ENCODE assay signal across 21 mouse cellular contexts in the genomic region with DNA sequence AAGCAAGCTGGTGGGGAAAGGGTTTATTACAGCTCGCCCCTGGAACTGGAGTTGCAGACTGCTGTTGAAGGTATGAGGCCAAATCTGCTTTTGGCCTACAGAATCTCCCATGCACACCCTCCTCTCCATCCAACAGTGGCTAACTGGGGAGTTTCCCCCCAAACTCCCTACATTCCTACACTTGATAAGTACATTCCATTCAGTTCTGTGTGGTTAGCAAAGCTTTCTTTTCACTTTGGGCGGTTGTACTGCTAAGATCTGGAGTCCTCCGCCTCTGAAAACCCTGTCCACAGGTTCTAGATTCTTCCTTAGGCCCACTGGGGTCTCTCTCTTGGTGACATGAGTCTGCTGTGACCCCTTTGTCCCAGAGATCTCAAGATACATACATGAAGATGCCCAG. TPM values are rescaled to one million over a fixed set of nuclear protein-coding genes. Genes with fewer than 3 reads are reported as not detected.
DNase-seq lines count a peak whose midpoint lies in the region; ATAC-seq and TF ChIP-seq lines count a peak whose summit lies in the region.
"Had no signal": no experiment of that assay in that cellular context is flagged by ENCODE, and none has a peak within 500 bp of the region (broad histone marks: within the 10 kb centered on the region; RNA-seq: fewer than 3 reads in every experiment).

No protein-coding gene starts in this region.

- H3K4me2 ChIP-seq in liver, postnatal 0 days (ENCODE audit: low read depth, low read length) = no peak overlapping the region
- no peak overlapping the region for H3K4me2 ChIP-seq in heart, embryonic 15.5 days
- H3K4me2 ChIP-seq in forebrain, embryonic 12.5 days = no peak overlapping the region
- H3K4me2 ChIP-seq: limb, embryonic 15.5 days; midbrain, embryonic 13.5 days; neural tube, embryonic 13.5 days had no signal

- CTCF ChIA-PET in Patski (lab: Charles Lee) = interaction anchor here (1.1 to 1.9 kb wide), 7 partner anchors 10 to 190 kb away, joined by 3 to 10 read pairs (median 5); no protein-coding TSS in a partner anchor

- no peaks in the 10 kb centered on the region for H3K79me2 ChIP-seq in heart, adult 2 months (replicated peaks; ENCODE audit: control insufficient read depth, insufficient read depth, low read length)
- no peaks in the 10 kb centered on the region for H3K79me2 ChIP-seq in liver, adult 2 months (ENCODE audit: control insufficient read depth, insufficient read depth, low read length)

- POLR2A ChIA-PET in Patski (lab: Charles Lee) = no interaction called here

- WGBS in heart, adult 2 months = 80% methylated on average over 3 of the region's 3 CpGs
- WGBS in liver, adult 2 months = 89% methylated on average over 3 of the region's 3 CpGs
- 77% methylated on average over 3 of the region's 3 CpGs for WGBS in liver, postnatal 0 days (ENCODE audit: insufficient replicate concordance)
- WGBS in heart, embryonic 15.5 days = 58% methylated on average over 3 of the region's 3 CpGs
- 90% methylated on average over 3 of the region's 3 CpGs for WGBS in forebrain, embryonic 12.5 days

- intact Hi-C loops in heart, adult 2 months (cut with DNase I) = loop anchor here (2.0 to 5.0 kb wide), 2 partner anchors 123 to 196 kb away; no protein-coding TSS in a partner anchor

- TF ChIP-seq CTCF in heart, adult 2 months (IDR thresholded peaks at IDR 0.05) = no peak
- no peak for TF ChIP-seq CTCF in liver, adult 2 months (IDR thresholded peaks at IDR 0.05; ENCODE audit: low read depth, low read length)
- TF ChIP-seq CTCF in liver, postnatal 0 days (IDR thresholded peaks at IDR 0.05; ENCODE audit: low read depth) = no peak
- TF ChIP-seq CTCF in Patski (IDR thresholded peaks at IDR 0.05) = no peak

- peak overlapping the region; percentile 23 for H3K27ac ChIP-seq in heart, adult 2 months
- H3K27ac ChIP-seq in liver, adult 2 months (replicated peaks; ENCODE audit: insufficient read depth, low read depth, low read length) = no peak overlapping the region
- H3K27ac ChIP-seq in liver, postnatal 0 days (ENCODE audit: low read depth) = no peak overlapping the region
- peak overlapping the region; percentile 50 for H3K27ac ChIP-seq in heart, embryonic 15.5 days
- no peak overlapping the region for H3K27ac ChIP-seq in forebrain, embryonic 12.5 days
- H3K27ac ChIP-seq: limb, embryonic 15.5 days; midbrain, embryonic 13.5 days; neural tube, embryonic 13.5 days had no signal

- no peak for ATAC-seq in liver, postnatal 0 days
- ATAC-seq in Patski = peak; percentile 13
- ATAC-seq in heart, embryonic 15.5 days (replicated peaks; ENCODE audit: insufficient number of reproducible peaks, insufficient read depth, low FRiP score, low read depth) = no peak
- no peak for ATAC-seq in forebrain, embryonic 12.5 days (ENCODE audit: low FRiP score)
- ATAC-seq: forebrain, postnatal 0 days; midbrain, embryonic 13.5 days had no signal

- in situ Hi-C loops in Patski (cut with MboI; ENCODE audit: low pct_unique_long_range_greater_than_20kb) = loop anchor here (5.0 to 10.0 kb wide), 4 partner anchors 108 to 720 kb away; a partner anchor contains a TSS

- peaks cover 8% of the 10 kb centered on the region for H3K4me1 ChIP-seq in heart, adult 2 months (ENCODE audit: control insufficient read depth, insufficient read depth, low read length)
- H3K4me1 ChIP-seq in liver, adult 2 months (ENCODE audit: control insufficient read depth, insufficient read depth, low read length) = no peaks in the 10 kb centered on the region
- 0 out of 2 replicates have a peak, but pooled peaks cover 2% of the 10 kb centered on the region for H3K4me1 ChIP-seq in liver, postnatal 0 days (ENCODE audit: insufficient read depth)
- peaks cover 24% of the 10 kb centered on the region for H3K4me1 ChIP-seq in heart, embryonic 15.5 days (replicated peaks)
- H3K4me1 ChIP-seq in forebrain, embryonic 12.5 days = no peaks in the 10 kb centered on the region
- H3K4me1 ChIP-seq: limb, embryonic 15.5 days; midbrain, embryonic 13.5 days had no signal

- H3K27me3 ChIP-seq in heart, adult 2 months (ENCODE audit: control insufficient read depth, insufficient read depth, low read length) = no peaks in the 10 kb centered on the region
- no peaks in the 10 kb centered on the region for H3K27me3 ChIP-seq in liver, adult 2 months (ENCODE audit: control insufficient read depth, insufficient read depth, low read length)
- no peaks in the 10 kb centered on the region for H3K27me3 ChIP-seq in liver, postnatal 0 days (ENCODE audit: insufficient read depth, low read length)
- no peaks in the 10 kb centered on the region for H3K27me3 ChIP-seq in Patski
- no peaks in the 10 kb centered on the region for H3K27me3 ChIP-seq in heart, embryonic 15.5 days
- no peaks in the 10 kb centered on the region for H3K27me3 ChIP-seq in forebrain, embryonic 12.5 days
- H3K27me3 ChIP-seq: limb, embryonic 15.5 days; midbrain, embryonic 13.5 days; neural tube, embryonic 13.5 days had no signal

- DNase-seq in heart, adult 2 months = no peak
- no peak for DNase-seq in heart, postnatal 4 days
- DNase-seq in liver, adult 2 months (ENCODE audit: extremely low read depth, low read depth, low spot score) = peak; percentile 9
- DNase-seq in liver, postnatal 0 days = no peak
- DNase-seq in Patski (ENCODE audit: low read depth, low spot score) = no peak
- no peak for DNase-seq in ovary, postnatal 10 days (ENCODE audit: low spot score)
- DNase-seq: adrenal gland, postnatal 36 days; cerebellum, adult 11-12 months; cerebellum, postnatal 14 days; embryo, embryonic 11 days; forebrain, postnatal 0 days; gastrocnemius, postnatal 36 days; kidney, adult 11 months; thymus, postnatal 4 days had no signal

- H3K4me3 ChIP-seq in heart, adult 2 months = no peak overlapping the region
- H3K4me3 ChIP-seq in liver, adult 2 months (ENCODE audit: insufficient read depth, low read depth, low read length) = no peak overlapping the region
- no peak overlapping the region for H3K4me3 ChIP-seq in liver, postnatal 0 days (ENCODE audit: low read depth, low read length)
- no peak overlapping the region for H3K4me3 ChIP-seq in heart, embryonic 15.5 days
- no peak overlapping the region for H3K4me3 ChIP-seq in forebrain, embryonic 12.5 days (replicated peaks)
- H3K4me3 ChIP-seq: limb, embryonic 15.5 days; midbrain, embryonic 13.5 days; neural tube, embryonic 13.5 days had no signal

- peaks cover 3% of the 10 kb centered on the region for H3K36me3 ChIP-seq in heart, adult 2 months (ENCODE audit: control insufficient read depth, insufficient read depth, low read length)
- peaks cover 21% of the 10 kb centered on the region for H3K36me3 ChIP-seq in liver, adult 2 months (ENCODE audit: control insufficient read depth, insufficient read depth, low read length)
- H3K36me3 ChIP-seq in liver, postnatal 0 days (replicated peaks; ENCODE audit: insufficient read depth, low read length) = peaks cover 16% of the 10 kb centered on the region
- peaks cover 21% of the 10 kb centered on the region for H3K36me3 ChIP-seq in heart, embryonic 15.5 days
- H3K36me3 ChIP-seq in forebrain, embryonic 12.5 days (replicated peaks) = peaks cover 29% of the 10 kb centered on the region; the same call in 1 of the 2 replicates

- TF ChIP-seq EP300 in heart, adult 2 months (IDR thresholded peaks at IDR 0.05; ENCODE audit: insufficient read depth, low read depth, low read length) = no peak
- TF ChIP-seq EP300 in liver, postnatal 0 days (IDR thresholded peaks at IDR 0.05; ENCODE audit: low read depth) = no peak

- no peak for TF ChIP-seq POLR2A in heart, adult 2 months (IDR thresholded peaks at IDR 0.05; ENCODE audit: insufficient read depth, low read depth, low read length)
- TF ChIP-seq POLR2A in liver, adult 2 months (IDR thresholded peaks at IDR 0.05; ENCODE audit: extremely low read depth, insufficient read depth, low read length) = no peak

- H3K9ac ChIP-seq in heart, adult 2 months (ENCODE audit: low read depth, low read length) = no peak overlapping the region
- H3K9ac ChIP-seq in liver, adult 2 months (ENCODE audit: low read depth, low read length) = no peak overlapping the region
- no peak overlapping the region for H3K9ac ChIP-seq in liver, postnatal 0 days (replicated peaks)
- H3K9ac ChIP-seq in heart, embryonic 15.5 days = no peak overlapping the region
- no peak overlapping the region for H3K9ac ChIP-seq in forebrain, embryonic 12.5 days
- H3K9ac ChIP-seq: forebrain, postnatal 0 days; limb, embryonic 15.5 days; midbrain, embryonic 13.5 days; neural tube, embryonic 13.5 days had no signal

- no peaks in the 10 kb centered on the region for H3K9me3 ChIP-seq in liver, postnatal 0 days (ENCODE audit: low read length)
- no peaks in the 10 kb centered on the region for H3K9me3 ChIP-seq in heart, embryonic 15.5 days (replicated peaks)
- no peaks in the 10 kb centered on the region for H3K9me3 ChIP-seq in forebrain, embryonic 12.5 days
- H3K9me3 ChIP-seq: G1E; limb, embryonic 15.5 days; midbrain, embryonic 13.5 days; neural tube, embryonic 13.5 days had no signal

RNA-seq across cellular contexts. Expression of a gene that starts 19.8 kb away (rescaled TPM):
- total RNA-seq in heart, adult 2 months (2021) = 10 to 100 TPM; 18.4 to 18.8 TPM
- 4.6 and 13.2 TPM in 2 replicates for polyA plus RNA-seq in heart, adult 2 months (2012; rRNA removed)
- total RNA-seq in heart, postnatal 4 days (2021) = 10 to 100 TPM; 30.3 to 32.5 TPM
- 8.0 and 9.7 TPM in 2 replicates for total RNA-seq in liver, adult 2 months (2014; rRNA removed)
- 3.0 and 3.3 TPM in 2 replicates for polyA plus RNA-seq in liver, adult 2 months (2012; rRNA removed)
- 6.6 and 8.2 TPM in 2 replicates for polyA plus RNA-seq in liver, postnatal 0 days (2015; fragmentation: Nextera tagmentation; extraction: Ambion mirVana)
- 50.0 TPM for polyA plus RNA-seq in Patski (2021)
- polyA plus RNA-seq in heart, embryonic 15.5 days (2015; fragmentation: Nextera tagmentation; extraction: Ambion mirVana) = 22.8 and 28.8 TPM in 2 replicates
- polyA plus RNA-seq in forebrain, embryonic 12.5 days (2016; fragmentation: Nextera tagmentation; extraction: Ambion mirVana) = 62.9 and 67.6 TPM in 2 replicates

RNA-seq across cellular contexts. Expression of a gene that starts 34.4 kb away (rescaled TPM):
- total RNA-seq in heart, adult 2 months (2021) = 1 to 10 TPM; 2.2 TPM
- 2.0 and 2.2 TPM in 2 replicates for polyA plus RNA-seq in heart, adult 2 months (2012; rRNA removed)
- 1 to 10 TPM; 7.3 to 7.7 TPM for total RNA-seq in heart, postnatal 4 days (2021)
- under 0.01 TPM in 1 of 2 replicates, not detected in the other for total RNA-seq in liver, adult 2 months (2014; rRNA removed)
- polyA plus RNA-seq in liver, adult 2 months (2012; rRNA removed) = 0.02 and 0.11 TPM in 2 replicates
- not detected in 2 replicates for polyA plus RNA-seq in liver, postnatal 0 days (2015; fragmentation: Nextera tagmentation; extraction: Ambion mirVana)
- polyA plus RNA-seq in Patski (2021) = 0.06 TPM
- polyA plus RNA-seq in heart, embryonic 15.5 days (2015; fragmentation: Nextera tagmentation; extraction: Ambion mirVana) = 1.5 and 1.6 TPM in 2 replicates
- 1.1 and 1.2 TPM in 2 replicates for polyA plus RNA-seq in forebrain, embryonic 12.5 days (2016; fragmentation: Nextera tagmentation; extraction: Ambion mirVana)
- total RNA-seq: megakaryocyte, adult 5-6 weeks had no signal
- polyA plus RNA-seq: G1E had no signal

Comparison
In these comparisons a context has a peak if more than half of its experiments do, and no peak if none do; other contexts are left out.
1. H3K27ac ChIP-seq: peak in heart, adult 2 months (single experiment) and heart, embryonic 15.5 days (single experiment); none in liver, adult 2 months (single experiment), liver, postnatal 0 days (single experiment) and forebrain, embryonic 12.5 days (single experiment).